Mouse (Mus musculus): ENCODE results near the gene Olfr618.
"Not testable (repeated sequence)": the region's sequence is repeated elsewhere in the genome, so short reads cannot be mapped to it uniquely, and the experiment has no call there.

Olfr618 gene

DNA sequence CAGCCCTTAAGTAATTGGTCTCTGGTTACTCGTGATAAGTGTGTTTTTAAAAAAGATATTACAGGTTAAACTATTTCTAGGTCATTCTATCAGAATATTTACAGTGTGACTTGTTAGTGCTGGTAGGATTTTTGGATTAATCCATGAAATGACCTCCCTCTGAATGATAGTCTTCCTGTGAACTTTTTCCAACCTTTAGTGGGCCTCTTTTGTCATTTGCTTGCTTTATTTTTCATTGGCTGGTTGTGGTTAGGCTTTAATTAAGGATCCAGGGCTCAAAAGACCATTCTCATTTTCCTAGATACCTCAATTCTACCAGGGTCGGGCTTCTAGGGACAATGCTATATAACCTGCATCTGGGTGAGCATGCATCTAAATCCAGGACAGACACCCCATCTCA, at the start of gene Olfr618:
Gene Olfr618 (plus strand): TSS at position 301 of the 400 bp plus-strand sequence.
- no peak for DNase-seq (ENCODE audit: low read depth, low spot score)

- DNase-seq (ENCODE audit: low read depth, low spot score): not testable (repeated sequence)
These were observed 47.3 kb upstream of the Olfr618 start, which contains the start of gene Olfr612 for GRCm38 (mm10) chr7:103542617-103543016. Olfr612 (minus strand) TSS chr7:103542717.

DNA sequence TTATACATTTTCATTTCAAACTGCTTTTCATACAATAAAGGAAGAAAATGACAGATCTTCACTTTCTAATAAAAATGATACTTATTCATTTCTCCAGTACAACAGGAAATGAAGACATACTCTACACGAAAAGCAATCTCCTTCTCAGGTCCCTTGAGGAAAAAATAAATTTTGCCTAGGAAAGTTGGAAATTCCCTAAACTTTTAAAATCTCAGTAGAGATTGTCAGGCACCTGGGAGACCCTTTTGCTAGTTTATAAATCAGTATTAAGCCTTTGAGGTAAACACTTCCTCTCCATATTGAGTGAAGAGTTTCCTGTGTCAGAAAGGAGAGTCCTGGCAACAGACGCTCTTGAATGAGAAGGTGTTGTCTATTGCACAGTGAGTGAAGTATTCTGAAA, 42.1 kb upstream of the Olfr618 start, which contains the start of gene Olfr613:
Gene Olfr613 (plus strand): TSS at position 301 of the 400 bp plus-strand sequence.
- DNase-seq (ENCODE audit: low read depth, low spot score): no peak

DNA sequence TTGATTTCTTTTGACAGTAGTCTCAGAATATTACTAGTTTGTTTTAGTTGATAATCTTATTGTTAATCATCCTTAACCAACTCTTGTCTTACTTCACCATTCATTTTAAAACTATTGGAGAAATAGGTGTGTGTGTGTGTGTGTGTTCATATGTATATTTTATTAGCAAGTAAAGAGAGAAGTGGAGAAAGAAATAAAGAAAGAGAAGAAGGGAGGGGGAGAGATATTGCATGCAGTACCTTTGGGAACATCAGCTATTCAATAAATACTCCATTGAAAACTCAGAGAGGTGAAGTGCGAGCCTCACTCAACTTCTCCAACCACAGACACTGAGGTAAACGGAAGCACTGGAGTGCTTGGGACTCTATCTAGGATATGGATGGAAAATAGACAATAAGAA, 34.1 kb upstream of the Olfr618 start, which contains the start of gene Olfr615:
Gene Olfr615 (plus strand): TSS at position 301 of the 400 bp plus-strand sequence.
- DNase-seq (ENCODE audit: low read depth, low spot score): no peak

DNA sequence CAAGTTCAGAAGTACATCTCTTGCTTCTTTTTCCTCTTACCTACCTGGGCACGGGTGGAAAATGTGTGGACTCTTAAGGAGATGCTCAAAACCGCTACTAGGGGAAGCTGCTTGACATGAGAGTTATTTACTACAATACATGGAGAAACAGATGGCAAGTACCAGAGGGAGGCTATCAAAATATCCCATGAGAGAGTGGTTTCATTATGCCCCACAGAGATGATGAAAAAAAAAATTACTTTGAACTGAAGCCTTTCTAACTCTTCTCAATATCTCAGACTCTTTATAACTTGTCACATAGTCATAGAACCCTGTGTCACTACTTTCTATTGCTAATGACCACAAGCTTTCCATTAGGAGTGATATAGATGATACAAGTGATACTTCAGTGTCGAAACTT, 20.9 kb upstream of the Olfr618 start, which contains the start of gene Olfr616:
Gene Olfr616 (minus strand): TSS at position 101 of the 400 bp plus-strand sequence.
- no peak for DNase-seq (ENCODE audit: low read depth, low spot score)

- DNase-seq (ENCODE audit: low read depth, low spot score): no peak
These were observed 17.1 kb upstream of the Olfr618 start, which contains the start of gene Olfr617 for GRCm38 (mm10) chr7:103572761-103573160. Olfr617 (plus strand) TSS chr7:103573061.

DNA sequence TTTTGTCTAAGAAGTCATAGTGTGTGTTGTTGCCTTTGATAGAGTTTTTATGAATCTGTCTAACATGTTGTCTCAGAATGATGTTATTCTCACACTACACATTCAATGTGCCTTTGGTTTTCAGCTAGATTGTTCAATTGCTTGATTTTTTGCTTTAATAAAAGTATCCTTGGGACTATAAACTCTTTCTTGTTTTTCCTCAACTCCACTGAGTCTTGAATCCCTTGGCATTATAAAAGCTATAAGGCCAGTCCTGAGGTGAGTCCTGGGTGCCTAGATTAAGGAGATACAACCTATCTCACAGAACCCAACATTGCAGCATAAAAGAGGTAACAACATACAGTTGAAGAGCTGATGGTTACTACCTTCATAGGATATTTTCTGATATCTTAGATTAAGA, 10.4 kb downstream of the Olfr618 start, which contains the start of gene Olfr619:
Gene Olfr619 (plus strand): TSS at position 301 of the 400 bp plus-strand sequence.
- DNase-seq (ENCODE audit: low read depth, low spot score): no peak

GRCm38 (mm10) chr7:103607425-103607824, 17.5 kb downstream of the Olfr618 start:
- DNase-seq (ENCODE audit: low read depth, low spot score): no peak

DNA sequence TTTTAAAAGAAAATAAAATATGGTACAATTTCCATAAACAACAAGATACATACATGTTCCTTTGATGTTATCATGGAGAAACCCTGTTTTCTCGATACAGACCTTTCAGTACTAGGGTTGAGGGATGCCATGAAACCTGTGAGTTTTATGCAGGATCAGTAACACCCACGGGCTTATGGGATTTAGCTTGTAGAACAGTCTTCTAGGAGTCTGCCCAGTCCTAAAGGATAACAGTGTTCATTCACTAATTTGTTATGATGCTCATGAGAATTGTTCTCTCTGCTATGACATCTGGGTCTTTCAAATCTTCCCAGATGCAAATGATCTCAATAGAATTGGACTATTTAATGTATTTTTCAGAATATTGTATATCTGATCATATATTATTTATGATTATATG, 22.5 kb downstream of the Olfr618 start, which contains the start of gene Olfr620:
Gene Olfr620 (minus strand): TSS at position 101 of the 400 bp plus-strand sequence.
- no peak for DNase-seq (ENCODE audit: low read depth, low spot score)

- DNase-seq (ENCODE audit: low read depth, low spot score): no peak
These were observed 46.9 kb downstream of the Olfr618 start for GRCm38 (mm10) chr7:103636795-103637194.

DNA sequence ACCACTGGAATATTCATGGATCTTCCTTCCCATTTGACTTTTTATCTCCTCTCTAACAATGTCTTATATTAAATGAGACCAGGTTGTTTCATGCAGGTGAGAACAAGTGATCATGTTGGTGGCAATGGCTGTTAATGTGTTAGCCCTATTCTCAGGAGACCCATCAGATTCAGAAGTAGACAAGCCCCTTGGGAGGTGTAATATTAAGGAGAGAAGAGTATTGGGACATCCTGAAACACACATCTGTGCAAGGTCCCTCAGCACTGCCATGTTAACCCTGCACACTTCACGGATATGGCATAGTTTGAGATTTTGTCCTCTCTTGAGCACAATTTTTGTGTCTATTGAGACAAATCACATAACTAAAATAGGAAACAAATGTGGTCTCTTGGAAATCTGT, 52.7 kb downstream of the Olfr618 start, which contains the start of gene Olfr622:
Gene Olfr622 (minus strand): TSS at position 101 of the 400 bp plus-strand sequence.
- DNase-seq (ENCODE audit: low read depth, low spot score): no peak

DNA sequence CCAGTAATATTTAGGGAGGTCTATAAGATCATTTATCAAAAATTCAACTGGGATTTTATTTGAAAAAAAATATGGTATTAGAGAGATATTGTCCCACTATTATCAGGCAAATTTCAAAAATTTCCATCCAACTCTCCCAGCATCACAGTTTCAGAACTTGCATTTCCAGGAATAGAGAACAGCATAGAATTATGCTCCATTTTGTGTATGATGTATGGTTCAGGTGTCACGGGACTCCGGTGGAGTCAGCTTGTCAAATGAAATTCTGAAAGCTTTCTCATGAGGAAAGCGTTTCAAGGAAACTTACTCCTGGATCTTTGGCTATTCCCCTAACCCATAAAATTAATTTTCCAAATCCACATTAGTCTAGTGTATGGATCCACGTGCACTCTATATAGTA, 54.2 kb downstream of the Olfr618 start:
- no peak for DNase-seq (ENCODE audit: low read depth, low spot score)
